Mouse (Mus musculus) brain, embryonic 14.5 days (tissue): ENCODE measurements around the gene Mphosph9. TPM values are rescaled to one million over a fixed set of nuclear protein-coding genes. Genes with fewer than 3 reads are reported as not detected.
"Not testable (repeated sequence)": the region's sequence is repeated elsewhere in the genome, so short reads cannot be mapped to it uniquely, and the experiment has no call there.

Experiments
- DNase-seq: peaks from one replicate; pipeline ENCODE4 v3.0.0-alpha.2; 2011; ENCODE audit warnings: low read depth
- CTCF ChIP-seq: fragments of 200-500 bp; IDR thresholded peaks from 2 replicates; pipeline ENCODE4 v1.5.1; 2012; ENCODE audit warnings: inconsistent platforms, mild to moderate bottlenecking, moderate library complexity, borderline replicate concordance; ENCODE audit not compliant: insufficient read depth, insufficient read length; ENCODE audit errors: extremely low read depth
- POLR2A ChIP-seq: fragments of 200-500 bp; IDR thresholded peaks from 2 replicates; pipeline ENCODE4 v1.6.1; 2012; ENCODE audit warnings: mild to moderate bottlenecking, inconsistent platforms, borderline replicate concordance; ENCODE audit not compliant: poor library complexity, insufficient read depth, insufficient read length, severe bottlenecking; ENCODE audit errors: extremely low read depth
- polyA plus RNA-seq: library from polyadenylated mRNA; depleted of rRNA; stranded (reverse); fragments of >200 nt; gene quantifications from 2 replicates; pipeline ENCODE4 v1.2.3, GENCODE M21; 2012

The Mphosph9 gene
- polyA plus RNA-seq, 1 experiment: 19.4 TPM

DNA sequence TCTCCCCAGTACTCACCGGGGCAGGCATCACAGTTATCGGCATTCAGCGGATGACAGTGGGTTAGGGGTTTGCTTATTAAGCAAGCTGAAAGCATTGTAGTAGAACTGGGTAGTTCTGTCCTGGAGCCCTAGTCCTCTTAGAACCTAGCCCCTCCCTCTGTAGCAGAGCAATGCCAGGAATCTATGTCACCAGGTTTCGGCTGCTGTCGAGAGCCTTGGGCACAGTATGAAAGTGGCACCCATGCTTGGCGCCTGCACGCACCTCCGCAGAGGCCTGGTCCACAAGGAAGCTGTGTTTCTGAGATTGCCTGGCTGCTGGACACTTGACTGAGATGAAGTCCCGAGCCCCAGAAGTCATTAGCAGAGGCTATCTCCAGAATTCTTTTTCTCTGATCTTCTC, 9.3 kb upstream of the Mphosph9 start:
- TF ChIP-seq POLR2A (no peak), CTCF (no peak)
- DNase-seq: peak; percentile 47

- DNase-seq: peak; percentile 95
- no peak for TF ChIP-seq CTCF
- TF ChIP-seq POLR2A: no peak
These were observed 6.6 kb upstream of the Mphosph9 start for GRCm38 (mm10) chr5:124334392-124334791.

- TF ChIP-seq POLR2A: no peak
- TF ChIP-seq CTCF: no peak
- no peak for DNase-seq
These were observed 2.3 kb upstream of the Mphosph9 start for GRCm38 (mm10) chr5:124330086-124330485.

- no peak for TF ChIP-seq POLR2A
- no peak for TF ChIP-seq CTCF
- DNase-seq: no peak
These were observed 943 bp downstream of the Mphosph9 start for GRCm38 (mm10) chr5:124326829-124327228.

DNA sequence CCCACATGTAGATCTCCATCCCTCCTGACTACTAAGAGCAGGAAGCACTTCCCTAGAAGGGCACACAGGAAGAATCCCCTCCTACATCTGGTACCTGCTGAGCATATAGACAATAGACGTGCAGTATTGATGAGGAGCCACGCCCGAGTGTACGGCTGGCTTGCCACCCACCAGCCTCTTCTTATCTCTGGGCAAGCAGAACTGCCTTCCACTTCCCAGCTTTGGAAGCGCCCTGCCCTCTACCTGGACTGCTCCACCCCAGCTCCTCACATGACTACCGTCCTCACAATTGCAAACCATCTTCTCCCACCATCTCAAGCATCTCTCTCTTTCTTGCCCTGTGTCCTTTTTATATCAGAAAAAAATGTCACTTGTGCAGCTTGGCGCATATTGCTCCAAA, 10.1 kb downstream of the Mphosph9 start:
- TF ChIP-seq CTCF (no peak), POLR2A (no peak)
- no peak for DNase-seq

DNA sequence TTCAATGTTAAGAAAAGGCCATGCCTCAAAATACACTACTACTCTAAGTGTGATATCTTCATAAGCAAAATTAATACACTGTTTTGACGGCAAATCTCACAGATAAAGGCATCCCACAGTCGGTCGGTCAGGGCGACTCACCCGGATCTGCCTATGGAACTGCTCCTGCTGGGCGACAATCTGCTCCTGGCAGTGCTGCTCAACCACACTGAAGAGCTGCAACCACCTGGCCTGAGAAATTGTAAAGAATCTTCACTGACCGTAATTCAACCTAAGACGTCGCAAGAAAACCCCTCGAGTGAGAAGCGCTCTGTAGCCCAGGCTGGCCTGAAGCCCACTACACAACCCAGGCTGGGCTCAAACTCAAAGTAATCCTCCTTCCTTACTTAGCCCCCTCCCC, 11.8 kb downstream of the Mphosph9 start:
- TF ChIP-seq POLR2A (no peak), CTCF (no peak)
- DNase-seq: no peak

DNA sequence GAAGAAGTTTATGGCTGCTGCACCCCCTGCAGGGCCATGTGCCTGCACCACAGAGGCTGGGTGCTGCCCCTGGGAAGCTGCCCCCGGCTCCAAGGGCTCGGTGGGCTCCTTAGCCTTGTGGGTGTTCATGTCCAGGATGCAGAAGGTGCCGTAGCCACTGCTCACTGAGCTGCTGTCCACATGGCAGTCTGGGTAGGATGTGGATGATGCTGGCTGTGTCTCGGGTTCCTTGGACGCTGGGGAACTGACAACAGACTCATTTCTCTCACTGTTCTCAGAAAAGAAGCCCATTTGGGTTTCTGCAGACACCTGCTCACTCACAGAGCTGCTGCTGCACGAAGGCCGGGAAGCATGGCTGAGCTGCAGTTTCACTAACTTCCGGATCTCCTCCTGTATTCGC, 12.3 kb downstream of the Mphosph9 start:
- TF ChIP-seq CTCF (no peak), POLR2A (no peak)
- DNase-seq: no peak

DNA sequence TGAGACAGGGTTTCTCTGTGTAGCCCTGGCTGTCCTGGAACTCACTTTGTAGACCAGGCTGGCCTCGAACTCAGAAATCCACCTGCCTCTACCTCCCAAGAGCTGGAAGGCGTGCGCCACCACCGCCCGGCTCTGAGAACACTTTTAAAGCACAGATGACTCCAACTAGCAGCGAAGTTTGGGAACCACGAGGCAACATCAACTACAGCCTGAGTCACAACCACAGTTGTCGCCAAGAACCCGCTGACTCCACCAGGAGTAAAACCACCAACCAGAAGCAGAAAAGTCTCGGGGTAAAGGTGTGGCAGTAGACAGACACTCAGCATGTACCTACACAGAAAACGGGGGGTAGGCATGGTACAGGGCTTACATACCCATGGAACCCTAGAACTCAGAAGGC, 17.7 kb downstream of the Mphosph9 start:
- DNase-seq: no peak
- no peak for TF ChIP-seq CTCF
- no peak for TF ChIP-seq POLR2A

DNA sequence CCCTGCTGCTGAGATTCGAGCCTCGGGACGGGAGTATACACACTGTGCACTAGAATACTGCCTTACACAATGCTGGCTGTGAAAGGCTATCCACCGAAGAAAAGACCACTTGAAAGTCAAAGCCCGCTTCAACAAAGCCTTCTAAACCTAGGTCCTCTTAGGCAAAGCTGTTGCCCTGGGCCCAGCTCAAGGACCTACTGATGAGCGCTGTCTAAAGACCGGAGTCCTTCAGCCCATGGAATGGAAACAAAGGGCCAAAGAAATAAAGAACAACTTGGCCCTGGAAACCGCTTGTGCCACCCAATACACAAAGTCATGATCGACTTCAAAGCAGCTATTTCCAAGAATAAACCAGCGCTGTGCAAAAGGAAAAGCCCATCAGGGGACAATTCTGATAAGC, 18.6 kb downstream of the Mphosph9 start:
- TF ChIP-seq POLR2A (no peak), CTCF (no peak)

GRCm38 (mm10) chr5:124302853-124303252, 24.9 kb downstream of the Mphosph9 start:
- DNase-seq: not testable (repeated sequence)

More for the DNA sequence above, 18.6 kb downstream of the Mphosph9 start:
- peak; percentile 56 for DNase-seq

GRCm38 (mm10) chr5:124300132-124300531, 27.6 kb downstream of the Mphosph9 start:
- TF ChIP-seq CTCF (no peak), POLR2A (no peak)
- no peak for DNase-seq

DNA sequence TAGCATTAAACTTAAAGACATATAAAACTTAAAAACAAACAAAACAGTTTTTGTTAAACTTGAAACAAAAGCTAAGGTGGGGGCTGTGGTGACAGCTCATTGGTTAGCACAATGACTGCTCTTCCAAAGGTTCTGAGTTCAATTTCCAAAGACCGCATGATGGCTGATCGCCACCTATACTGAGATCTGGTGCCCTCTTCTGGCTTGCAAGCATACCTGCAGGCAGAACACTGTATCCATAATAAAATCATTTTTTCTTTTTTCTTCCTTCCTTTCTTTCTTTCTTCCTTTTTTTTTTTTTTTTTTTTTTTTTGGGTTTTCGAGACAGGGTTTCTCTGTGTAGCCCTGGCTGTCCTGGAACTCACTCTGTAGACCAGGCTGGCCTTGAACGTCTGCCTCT, 28.5 kb downstream of the Mphosph9 start:
- DNase-seq: peak; percentile 38
- TF ChIP-seq CTCF: peak; percentile 60; the same call in 1 of the 2 replicates

DNA sequence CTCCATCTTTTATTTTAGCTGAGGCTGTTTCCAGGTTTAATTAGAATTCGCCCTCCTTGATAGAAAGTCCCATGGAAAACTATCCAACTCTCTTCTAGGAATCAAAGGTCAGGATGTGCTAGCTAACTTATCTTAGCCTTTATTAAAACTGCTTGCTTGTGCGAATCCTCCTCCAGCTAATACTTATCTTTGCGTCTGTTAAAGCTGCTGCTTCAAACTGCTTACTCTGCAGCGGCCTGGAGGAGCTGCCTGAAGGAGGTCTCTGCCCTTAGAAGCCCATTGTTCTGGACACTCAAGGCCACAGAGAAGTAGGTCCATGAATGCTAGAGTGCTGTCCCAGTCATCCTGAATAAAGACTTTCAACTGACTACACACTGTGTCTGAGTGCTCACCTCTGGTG, 31.3 kb downstream of the Mphosph9 start:
- no peak for DNase-seq
- TF ChIP-seq CTCF: no peak
- TF ChIP-seq POLR2A: no peak
